Mouse (Mus musculus): ENCODE measurements around the gene Defb36. TPM values are rescaled to one million over a fixed set of nuclear protein-coding genes. Genes with fewer than 3 reads are reported as not detected.

Defb36 gene
- total RNA-seq, 2 experiments from 2014 or later = not detected

DNA sequence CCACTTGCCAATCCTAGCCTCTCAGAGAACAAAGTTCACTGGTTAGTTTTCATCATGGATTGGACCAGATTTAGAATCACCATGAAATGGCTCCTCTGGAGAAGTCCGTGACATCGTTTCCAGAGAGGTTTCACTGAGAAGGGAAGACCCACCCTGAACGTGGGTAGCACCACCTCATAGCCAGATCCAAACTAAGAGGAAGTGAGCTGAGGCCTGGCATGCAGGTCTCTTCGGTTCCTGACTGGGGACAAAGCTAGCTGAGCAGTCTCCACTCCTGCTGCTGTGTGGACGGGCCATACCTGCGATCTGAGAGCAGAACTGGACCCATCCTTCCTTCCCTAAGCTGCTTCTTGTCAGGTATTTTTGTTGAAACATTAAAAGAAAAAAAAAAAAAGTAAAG lies 57.0 kb downstream of the Defb36 start:
- peak; percentile 72 for ATAC-seq (replicated peaks; ENCODE audit: poor library complexity)

Other genes with a start within 250 kb of the Defb36 start
- gene Nrsn2, start 227.7 kb upstream of the Defb36 start, total RNA-seq (2015) = not detected in 2 replicates
- gene Nrsn2, start 227.7 kb upstream of the Defb36 start, total RNA-seq (2017) = not detected in 2 replicates
- gene Sox12, start 206.3 kb upstream of the Defb36 start, total RNA-seq (2015) = 6.8 and 9.0 TPM in 2 replicates
- 1.9 and 2.2 TPM in 2 replicates for gene Sox12, start 206.3 kb upstream of the Defb36 start, total RNA-seq (2017)
- 5.3 and 5.7 TPM in 2 replicates for gene Zcchc3, start 189.3 kb upstream of the Defb36 start, total RNA-seq (2015)
- 2.8 and 4.1 TPM in 2 replicates for gene Zcchc3, start 189.3 kb upstream of the Defb36 start, total RNA-seq (2017)
- not detected in 2 replicates for gene 6820408C15Rik, start 188.7 kb upstream of the Defb36 start, total RNA-seq (2015)
- 0.29 TPM in 1 of 2 replicates, not detected in the other for gene 6820408C15Rik, start 188.7 kb upstream of the Defb36 start, total RNA-seq (2017)
- not detected in 2 replicates for gene Defb23, start 139.7 kb upstream of the Defb36 start, total RNA-seq (2015)
- not detected in 2 replicates for gene Defb23, start 139.7 kb upstream of the Defb36 start, total RNA-seq (2017)
- gene Defb20, start 127.3 kb upstream of the Defb36 start, total RNA-seq (2015) = not detected in 2 replicates
- gene Defb20, start 127.3 kb upstream of the Defb36 start, total RNA-seq (2017) = not detected in 2 replicates
- not detected in 2 replicates for gene Defb22, start 114.2 kb upstream of the Defb36 start, total RNA-seq (2015)
- gene Defb22, start 114.2 kb upstream of the Defb36 start, total RNA-seq (2017) = not detected in 2 replicates
- gene Defb26, start 92.6 kb upstream of the Defb36 start, total RNA-seq (2015) = not detected in 2 replicates
- not detected in 2 replicates for gene Defb26, start 92.6 kb upstream of the Defb36 start, total RNA-seq (2017)
- not detected in 2 replicates for gene Defb28, start 86.1 kb upstream of the Defb36 start, total RNA-seq (2015)
- gene Defb28, start 86.1 kb upstream of the Defb36 start, total RNA-seq (2017) = not detected in 2 replicates
- gene Defb29, start 64.2 kb upstream of the Defb36 start, total RNA-seq (2015) = not detected in 2 replicates
- gene Defb29, start 64.2 kb upstream of the Defb36 start, total RNA-seq (2017) = not detected in 2 replicates
- gene Gm17416, start 35.0 kb upstream of the Defb36 start, total RNA-seq (2015) = not detected in 2 replicates
- not detected in 2 replicates for gene Gm17416, start 35.0 kb upstream of the Defb36 start, total RNA-seq (2017)
- not detected in 2 replicates for gene Defb21, start 31.6 kb upstream of the Defb36 start, total RNA-seq (2015)
- gene Defb21, start 31.6 kb upstream of the Defb36 start, total RNA-seq (2017) = not detected in 2 replicates
- not detected in 2 replicates for gene Defb19, start 24.0 kb upstream of the Defb36 start, total RNA-seq (2015)
- gene Defb19, start 24.0 kb upstream of the Defb36 start, total RNA-seq (2017) = not detected in 2 replicates
- gene Defb45, start 4.9 kb upstream of the Defb36 start, total RNA-seq (2015) = not detected in 2 replicates
- gene Defb45, start 4.9 kb upstream of the Defb36 start, total RNA-seq (2017) = not detected in 2 replicates
- not detected in 2 replicates for gene Defb25, start 18.7 kb downstream of the Defb36 start, total RNA-seq (2015)
- not detected in 2 replicates for gene Defb25, start 18.7 kb downstream of the Defb36 start, total RNA-seq (2017)
- 1.2 TPM in 1 of 2 replicates, not detected in the other for gene Rem1, start 22.6 kb downstream of the Defb36 start, total RNA-seq (2015)
- gene Rem1, start 22.6 kb downstream of the Defb36 start, total RNA-seq (2017) = 0.10 and 0.87 TPM in 2 replicates
- gene H13, start 65.1 kb downstream of the Defb36 start, total RNA-seq (2015) = 169 and 177 TPM in 2 replicates
- 126 and 128 TPM in 2 replicates for gene H13, start 65.1 kb downstream of the Defb36 start, total RNA-seq (2017)
- gene Mcts2, start 82.7 kb downstream of the Defb36 start, total RNA-seq (2015) = 8.7 and 12.3 TPM in 2 replicates
- gene Mcts2, start 82.7 kb downstream of the Defb36 start, total RNA-seq (2017) = 6.1 and 11.0 TPM in 2 replicates
- gene Id1, start 131.9 kb downstream of the Defb36 start, total RNA-seq (2015) = 8.3 and 11.7 TPM in 2 replicates
- gene Id1, start 131.9 kb downstream of the Defb36 start, total RNA-seq (2017) = 3.6 and 7.1 TPM in 2 replicates
- 1.4 and 1.5 TPM in 2 replicates for gene Cox4i2, start 149.8 kb downstream of the Defb36 start, total RNA-seq (2015)
- gene Cox4i2, start 149.8 kb downstream of the Defb36 start, total RNA-seq (2017) = 1.8 TPM in 1 of 2 replicates, not detected in the other
- 8.1 and 10.2 TPM in 2 replicates for gene Bcl2l1, start 227.4 kb downstream of the Defb36 start, total RNA-seq (2015)
- 13.5 and 18.4 TPM in 2 replicates for gene Bcl2l1, start 227.4 kb downstream of the Defb36 start, total RNA-seq (2017)
- 104 and 111 TPM in 2 replicates for gene Tpx2, start 243.6 kb downstream of the Defb36 start, total RNA-seq (2015)
- gene Tpx2, start 243.6 kb downstream of the Defb36 start, total RNA-seq (2017) = 112 and 114 TPM in 2 replicates

Measured in megakaryocyte progenitor cell, adult 5-6 weeks (primary cell).